Mouse (Mus musculus) CH12.LX (cell line): ENCODE measurements at regions not wholly inside any gene's neighbourhood (a gene's known extent, or its start where the extent isn't known, plus 50 kb on each side); places are given as distances from the start of the nearest gene placed in this dataset.

Source experiments
- DNase-seq: peaks from one replicate; pipeline ENCODE4 v3.0.0-alpha.2; 2013; ENCODE audit errors: extremely low read depth
- H3K27ac ChIP-seq: 2 replicates; pipeline ENCODE4 v1.5.1; 2012; ENCODE audit warnings: low read depth, mild to moderate bottlenecking, control low read depth, moderate library complexity; ENCODE audit not compliant: insufficient read depth
- H3K27me3 ChIP-seq: replicated peaks from 2 replicates; pipeline ENCODE3; 2012; ENCODE audit warnings: inconsistent platforms
- H3K36me3 ChIP-seq, 2 experiments: replicated peaks in 1 of 2; 2 replicates each; pipeline versions ENCODE3 to v1.6.1; 2012; ENCODE audit warnings: inconsistent platforms in 1 of 2, low read length in 1 of 2, mild to moderate bottlenecking in 1 of 2, mixed read lengths in 1 of 2, moderate library complexity in 1 of 2; ENCODE audit not compliant: control insufficient read depth in 1 of 2, insufficient read depth in 1 of 2
- H3K4me1 ChIP-seq, 2 experiments: 2 replicates each; pipeline ENCODE4 v1.6.1; 2012; ENCODE audit warnings: inconsistent platforms in 1 of 2, moderate library complexity in 1 of 2; ENCODE audit not compliant: insufficient read depth in 2 of 2, control insufficient read depth in 1 of 2
- H3K4me2 ChIP-seq: 2 replicates; pipeline ENCODE4 v1.6.1; 2012; ENCODE audit warnings: low read depth, mild to moderate bottlenecking, control low read depth; ENCODE audit not compliant: poor library complexity, insufficient read depth, severe bottlenecking
- H3K4me3 ChIP-seq, 3 experiments: fragments of 150-350 bp in 1 of 3; sonication (generic) in 1 of 3; replicated peaks in 1 of 3; 2 replicates each; pipeline versions ENCODE3 to v1.5.1; 2011 to 2012; ENCODE audit warnings: low read depth in 2 of 3, low read length in 2 of 3, mild to moderate bottlenecking in 2 of 3, moderate library complexity in 2 of 3, control low read depth in 1 of 3, improper control_type of control experiment in 1 of 3, inconsistent platforms in 1 of 3, mixed read lengths in 1 of 3; ENCODE audit not compliant: poor library complexity in 1 of 3
- H3K79me2 ChIP-seq: replicated peaks from 2 replicates; pipeline ENCODE4 v1.6.1; 2012; ENCODE audit warnings: mild to moderate bottlenecking, moderate library complexity; ENCODE audit not compliant: control insufficient read depth, poor library complexity, insufficient read depth, severe bottlenecking; ENCODE audit errors: extremely low read depth
- H3K9ac ChIP-seq: 2 replicates; pipeline ENCODE4 v1.6.1; 2012; ENCODE audit warnings: low read depth, mild to moderate bottlenecking, control low read depth, moderate library complexity; ENCODE audit not compliant: insufficient read depth
- H3K9me3 ChIP-seq: replicated peaks from 2 replicates; pipeline ENCODE3; 2012; ENCODE audit warnings: low read length, inconsistent platforms, mixed read lengths
- CTCF ChIP-seq, 2 experiments: IDR thresholded peaks in 1 of 2; conservative IDR thresholded peaks in 1 of 2; 2 replicates each; pipeline ENCODE4 v1.5.1; 2011 to 2012; ENCODE audit warnings: low read depth in 2 of 2, low read length in 2 of 2, improper control_type of control experiment in 1 of 2, inconsistent platforms in 1 of 2, mild to moderate bottlenecking in 1 of 2, moderate library complexity in 1 of 2
- E2F4 ChIP-seq: IDR thresholded peaks from 2 replicates; pipeline ENCODE4 v1.6.1; 2011; ENCODE audit warnings: low read depth, low read length, improper control_type of control experiment; ENCODE audit not compliant: insufficient replicate concordance
- ELF1 ChIP-seq: IDR thresholded peaks from 2 replicates; pipeline ENCODE4 v1.6.1; 2014; ENCODE audit warnings: low read depth, mild to moderate bottlenecking, inconsistent platforms, low read length, improper control_type of control experiment
- EP300 ChIP-seq: IDR thresholded peaks from 2 replicates; pipeline ENCODE4 v1.6.1; 2011; ENCODE audit warnings: low read length, improper control_type of control experiment
- HCFC1 ChIP-seq: IDR thresholded peaks from 2 replicates; pipeline ENCODE4 v1.6.1; 2012; ENCODE audit warnings: low read depth, mild to moderate bottlenecking, inconsistent platforms, low read length, improper control_type of control experiment
- IRF4 ChIP-seq: IDR thresholded peaks from 2 replicates; pipeline ENCODE4 v1.6.1; 2014; ENCODE audit warnings: low read depth, mild to moderate bottlenecking, inconsistent platforms, low read length, improper control_type of control experiment
- JUN ChIP-seq: IDR thresholded peaks from 2 replicates; pipeline ENCODE4 v1.6.1; 2011; ENCODE audit warnings: low read depth, mild to moderate bottlenecking, low read length, improper control_type of control experiment, moderate library complexity; ENCODE audit not compliant: insufficient read depth
- KAT2A ChIP-seq: IDR thresholded peaks from 2 replicates; pipeline ENCODE4 v1.6.1; 2012; ENCODE audit warnings: low read length, improper control_type of control experiment, inconsistent platforms; ENCODE audit not compliant: insufficient replicate concordance
- MAFK ChIP-seq: IDR thresholded peaks from 2 replicates; pipeline ENCODE4 v1.6.1; 2011; ENCODE audit warnings: low read length, improper control_type of control experiment; ENCODE audit not compliant: insufficient replicate concordance
- MEF2A ChIP-seq: IDR thresholded peaks from 2 replicates; pipeline ENCODE4 v1.6.1; 2014; ENCODE audit warnings: low read depth, mild to moderate bottlenecking, inconsistent platforms, low read length, improper control_type of control experiment, borderline replicate concordance
- MXI1 ChIP-seq: IDR thresholded peaks from 2 replicates; pipeline ENCODE4 v1.6.1; 2011; ENCODE audit warnings: mild to moderate bottlenecking, low read depth, low read length, improper control_type of control experiment
- POLR2AphosphoS2 ChIP-seq: IDR thresholded peaks from 2 replicates; pipeline ENCODE4 v1.6.1; 2011; ENCODE audit warnings: low read depth, low read length, improper control_type of control experiment
- RAD21 ChIP-seq: IDR thresholded peaks from 2 replicates; pipeline ENCODE4 v1.6.1; 2011; ENCODE audit warnings: low read depth, mild to moderate bottlenecking, low read length, improper control_type of control experiment, moderate library complexity
- SIN3A ChIP-seq: IDR thresholded peaks from 2 replicates; pipeline ENCODE4 v1.6.1; 2012; ENCODE audit warnings: low read length, improper control_type of control experiment, inconsistent platforms
- TCF12 ChIP-seq: IDR thresholded peaks from 2 replicates; pipeline ENCODE4 v1.6.1; 2014; ENCODE audit warnings: low read depth, mild to moderate bottlenecking, inconsistent platforms, low read length, improper control_type of control experiment
- UBTF ChIP-seq: IDR thresholded peaks from 2 replicates; pipeline ENCODE4 v1.6.1; 2012; ENCODE audit warnings: low read depth, mild to moderate bottlenecking, inconsistent platforms, low read length, improper control_type of control experiment, moderate library complexity
- USF1 ChIP-seq: IDR thresholded peaks from 2 replicates; pipeline ENCODE4 v1.6.1; 2014; ENCODE audit warnings: low read depth, mild to moderate bottlenecking, inconsistent platforms, low read length, improper control_type of control experiment
- USF2 ChIP-seq: conservative IDR thresholded peaks from 2 replicates; pipeline ENCODE4 v1.6.1; 2011; ENCODE audit warnings: low read depth, low read length, improper control_type of control experiment
- ZC3H11A ChIP-seq: IDR thresholded peaks from 2 replicates; pipeline ENCODE4 v1.6.1; 2012; ENCODE audit warnings: low read depth, mild to moderate bottlenecking, inconsistent platforms, low read length, improper control_type of control experiment
- ZKSCAN1 ChIP-seq: IDR thresholded peaks from 2 replicates; pipeline ENCODE4 v1.6.1; 2012; ENCODE audit warnings: low read depth, inconsistent platforms, low read length, improper control_type of control experiment, borderline replicate concordance
- ZNF384 ChIP-seq: IDR thresholded peaks from 2 replicates; pipeline ENCODE4 v1.6.1; 2012; ENCODE audit warnings: low read depth, low read length, improper control_type of control experiment, inconsistent platforms
- dilution Hi-C: fragments of 300-500 bp; cut with MboI; formaldehyde crosslinking; loops from 2 replicates; pipeline ENCODE4 v1.14.3; 2020; ENCODE audit warnings: low sequenced_read_pairs; ENCODE audit not compliant: extremely low pct_unique_long_range_greater_than_20kb, extremely low pct_ligation_motif_present
- in situ Hi-C: fragments of 300-500 bp; cut with MboI; formaldehyde crosslinking; loops from 3 replicates; pipeline ENCODE4 v1.14.3; 2019; ENCODE audit warnings: low sequenced_read_pairs, low pct_ligation_motif_present, low pct_unique_long_range_greater_than_20kb, mixed read lengths

DNA sequence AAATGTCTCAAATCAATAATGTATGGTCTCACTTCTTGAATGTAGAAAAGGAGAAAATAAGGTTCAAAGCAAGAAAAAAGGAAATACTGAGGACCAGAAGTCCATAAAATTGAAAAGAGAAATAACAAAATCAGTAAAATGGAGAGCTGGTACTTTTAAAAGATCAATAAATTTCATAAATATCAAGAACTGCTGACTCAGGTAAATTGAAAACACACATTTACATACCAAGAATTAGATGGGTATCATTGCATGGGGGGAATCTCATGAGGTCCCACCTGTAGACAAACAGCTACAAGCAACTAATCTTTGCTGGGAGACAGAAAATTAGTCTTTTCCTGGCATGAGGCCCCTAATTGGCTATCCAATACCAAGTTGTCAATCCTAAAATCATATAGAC lies 224.0 kb downstream of the Smarca1 start:
- Histone ChIP-seq H3K27me3 (no peaks in the 10 kb centered on the region), H3K27ac (no peak overlapping the region)
- dilution Hi-C loops, result no loop called here
- no peak for TF ChIP-seq USF2
- peak; percentile 60; the same call in 1 of the 2 replicates for TF ChIP-seq MAFK
- TF ChIP-seq, all 38 proteins: peak for 1
- no peak for DNase-seq
- Histone ChIP-seq H3K4me3 (no peak overlapping the region), H3K9me3 (no peaks in the 10 kb centered on the region), H3K79me2 (no peaks in the 10 kb centered on the region), H3K36me3 (no peaks in the 10 kb centered on the region), H3K4me2 (no peak overlapping the region), H3K9ac (no peak overlapping the region), H3K4me1 (no peaks in the 10 kb centered on the region)
- in situ Hi-C loops, result no loop called here

GRCm38 (mm10) chrX:47646523-47646922 lies 246.3 kb downstream of the Smarca1 start:
- no peaks in the 10 kb centered on the region for H3K4me1 ChIP-seq
- dilution Hi-C loops (no loop called here), in situ Hi-C loops (no loop called here)
- TF ChIP-seq EP300 (no peak), E2F4 (no peak), KAT2A (no peak), ZC3H11A (no peak), POLR2AphosphoS2 (no peak), MEF2A (no peak), HCFC1 (no peak), TCF12 (no peak), CTCF (conservative IDR thresholded peaks at IDR 0.05 in 1 of 2, IDR thresholded peaks at IDR 0.05 in 1 of 2; ENCODE audit: low read depth in 2 of 2, low read length in 2 of 2) (no peak), MXI1 (no peak), ZKSCAN1 (no peak), UBTF (no peak), USF1 (no peak), RAD21 (no peak), ZNF384 (no peak), SIN3A (no peak), IRF4 (no peak), MAFK (no peak), JUN (no peak), ELF1 (no peak)
- no peaks in the 10 kb centered on the region for H3K27me3 ChIP-seq
- no peaks in the 10 kb centered on the region for H3K36me3 ChIP-seq
- H3K79me2 ChIP-seq, result no peaks in the 10 kb centered on the region
- no peaks in the 10 kb centered on the region for H3K9me3 ChIP-seq
- no peak overlapping the region for H3K27ac ChIP-seq
- H3K4me2 ChIP-seq, result no peak overlapping the region
- no peak for DNase-seq
- no peak overlapping the region for H3K9ac ChIP-seq
- no peak overlapping the region for H3K4me3 ChIP-seq
